Comparison of ENCODE assay signal across 1 mouse cellular context in the genomic region with DNA sequence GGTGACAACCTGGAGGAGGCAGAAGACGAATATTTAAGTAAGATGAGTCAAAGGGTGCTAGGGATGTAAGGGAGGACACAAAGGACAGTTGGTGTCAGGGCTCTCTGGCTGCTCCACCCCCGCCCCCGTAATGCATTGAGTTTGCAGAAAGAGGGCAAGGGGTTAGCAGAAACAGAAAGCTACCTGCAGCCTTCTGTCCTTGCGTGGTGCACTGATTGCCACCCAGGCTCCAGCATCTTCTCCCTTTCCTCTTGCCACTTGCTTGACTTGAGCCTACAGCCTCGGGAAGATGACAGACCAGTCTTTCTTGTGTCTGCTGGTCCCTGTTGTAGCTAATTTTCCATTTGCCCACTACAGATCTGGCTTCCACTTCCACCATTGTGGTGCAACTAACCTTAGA.
TF ChIP-seq lines count a peak whose summit lies in the region.

No protein-coding gene starts in this region.

TF ChIP-seq in MEL, 35 proteins besides CTCF, POLR2A, EP300 and RAD21:
- TF ChIP-seq HCFC1 (IDR thresholded peaks at IDR 0.05; ENCODE audit: low read depth, low read length) (no peak), TCF12 (IDR thresholded peaks at IDR 0.05; ENCODE audit: low read depth, low read length) (no peak), USF2 (IDR thresholded peaks at IDR 0.05; ENCODE audit: borderline replicate concordance in 1 of 2, insufficient read depth in 1 of 2, low read depth in 1 of 2, low read length in 2 of 2) (no peak), KAT2A (conservative IDR thresholded peaks at IDR 0.05; ENCODE audit: low read depth, low read length) (no peak), NELFE (IDR thresholded peaks at IDR 0.05; ENCODE audit: low read depth, low read length) (no peak), NRF1 (IDR thresholded peaks at IDR 0.05; ENCODE audit: insufficient read depth, low read depth, low read length, poor library complexity, severe bottlenecking) (no peak), UBTF (IDR thresholded peaks at IDR 0.05; ENCODE audit: borderline replicate concordance, insufficient read depth, low read depth, low read length) (no peak), GATA1 (IDR thresholded peaks at IDR 0.05; ENCODE audit: low read depth, low read length) (no peak), RCOR1 (IDR thresholded peaks at IDR 0.05; ENCODE audit: low read depth, low read length) (no peak), JUND (IDR thresholded peaks at IDR 0.05; ENCODE audit: low read depth, low read length) (no peak), ETS1 (IDR thresholded peaks at IDR 0.05; ENCODE audit: low read depth, low read length) (no peak), MAZ (IDR thresholded peaks at IDR 0.05; ENCODE audit: low read depth, low read length) (no peak), USF1 (IDR thresholded peaks at IDR 0.05; ENCODE audit: low read depth, low read length) (no peak), POLR2AphosphoS5 (IDR thresholded peaks at IDR 0.05; ENCODE audit: borderline replicate concordance, low read depth, low read length) (no peak)
